In genomic region chr16:19761691-19762090, GRCm38 (mm10) we compare ENCODE assay signal across 8 mouse cellular contexts. TPM values are rescaled to one million over a fixed set of nuclear protein-coding genes. Genes with fewer than 3 reads are reported as not detected.
DNase-seq lines count a peak whose midpoint lies in the region; ATAC-seq and TF ChIP-seq lines count a peak whose summit lies in the region.
"Had no signal": no experiment of that assay in that cellular context is flagged by ENCODE, and none has a peak within 500 bp of the region (broad histone marks: within the 10 kb centered on the region; RNA-seq: fewer than 3 reads in every experiment).

No protein-coding gene starts in this region.

- DNase-seq in embryonic facial prominence, embryonic 10.5 days (ENCODE audit: low spot score) = peak; percentile 8
- peak; percentile 40 for DNase-seq in midbrain, embryonic 14.5 days
- DNase-seq in urinary bladder, postnatal 14 days (ENCODE audit: low spot score) = no peak
- DNase-seq in thymus, postnatal 0 days (ENCODE audit: low spot score) = no peak
- DNase-seq in frontal cortex, postnatal 10 days (ENCODE audit: low spot score in 2 of 2) = no peak

- H3K27ac ChIP-seq in embryonic facial prominence, embryonic 10.5 days (replicated peaks) = peak overlapping the region; percentile 99
- no peak overlapping the region for H3K27ac ChIP-seq in midbrain, embryonic 14.5 days (replicated peaks; ENCODE audit: low read depth, low read length)

- H3K4me2 ChIP-seq in midbrain, embryonic 14.5 days (ENCODE audit: low read length) = peak overlapping the region; percentile 69

- ATAC-seq in inflammation-experienced regulatory T-cells, adult 6 months = peak; percentile 67
- ATAC-seq in midbrain, embryonic 14.5 days (ENCODE audit: low FRiP score, low TSS enrichment) = no peak

- WGBS in embryonic facial prominence, embryonic 10.5 days = 55% methylated on average over 1 of the region's 1 CpGs
- 44% methylated on average over 1 of the region's 1 CpGs for WGBS in midbrain, embryonic 14.5 days

- TF ChIP-seq CTCF in E14TG2a.4 (conservative IDR thresholded peaks at IDR 0.05; ENCODE audit: low read length) = no peak

- H3K36me3 ChIP-seq in E14TG2a.4 (ENCODE audit: insufficient read depth, low read length) = peaks cover 28% of the 10 kb centered on the region
- peaks cover 29% of the 10 kb centered on the region for H3K36me3 ChIP-seq in embryonic facial prominence, embryonic 10.5 days (replicated peaks)
- peaks cover 23% of the 10 kb centered on the region for H3K36me3 ChIP-seq in midbrain, embryonic 14.5 days (ENCODE audit: control insufficient read depth, insufficient read depth, low read length)

- peak overlapping the region; percentile 95 for H3K9ac ChIP-seq in midbrain, embryonic 14.5 days (replicated peaks; ENCODE audit: low read length)

- H3K4me1 ChIP-seq in E14TG2a.4 (replicated peaks; ENCODE audit: low read depth, low read length) = peaks cover 29% of the 10 kb centered on the region
- peaks cover 13% of the 10 kb centered on the region for H3K4me1 ChIP-seq in embryonic facial prominence, embryonic 10.5 days
- H3K4me1 ChIP-seq in midbrain, embryonic 14.5 days (ENCODE audit: control insufficient read depth, insufficient read depth, low read length) = peaks cover 9% of the 10 kb centered on the region

- H3K9me3 ChIP-seq in E14TG2a.4 (ENCODE audit: low read length) = 0 out of 2 replicates have a peak, but pooled peaks cover 4% of the 10 kb centered on the region
- peaks cover 3% of the 10 kb centered on the region; the same call in 1 of the 2 replicates for H3K9me3 ChIP-seq in embryonic facial prominence, embryonic 10.5 days
- no peaks in the 10 kb centered on the region for H3K9me3 ChIP-seq in midbrain, embryonic 14.5 days (ENCODE audit: control insufficient read depth, low read length)

- no peaks in the 10 kb centered on the region for H3K27me3 ChIP-seq in E14TG2a.4 (ENCODE audit: insufficient read depth, low read length)
- H3K27me3 ChIP-seq in embryonic facial prominence, embryonic 10.5 days (replicated peaks; ENCODE audit: low read depth, poor library complexity, severe bottlenecking) = no peaks in the 10 kb centered on the region
- no peaks in the 10 kb centered on the region for H3K27me3 ChIP-seq in midbrain, embryonic 14.5 days (ENCODE audit: control insufficient read depth, insufficient read depth, low read length)

- peak overlapping the region; percentile 86 for H3K4me3 ChIP-seq in E14TG2a.4 (replicated peaks; ENCODE audit: low read length)
- peak overlapping the region; percentile 82 for H3K4me3 ChIP-seq in embryonic facial prominence, embryonic 10.5 days
- peak overlapping the region; percentile 86 for H3K4me3 ChIP-seq in midbrain, embryonic 14.5 days (replicated peaks; ENCODE audit: low read depth, low read length)

RNA-seq across cellular contexts. Expression of gene B3gnt5, which starts 1.7 kb away (rescaled TPM):
- polyA plus RNA-seq in embryonic facial prominence, embryonic 10.5 days (2016; fragmentation: Nextera tagmentation; extraction: Ambion mirVana) = 40.2 and 42.2 TPM in 2 replicates
- 10 to 100 TPM; 11.8 to 27.1 (median 14.7) TPM for polyA plus RNA-seq in inflammation-experienced regulatory T-cells, adult 6 months (2017; shearing (Covaris generic))
- 62.5 and 65.9 TPM in 2 replicates for polyA plus RNA-seq in midbrain, embryonic 14.5 days (2014; fragmentation: Nextera tagmentation; extraction: Ambion mirVana)
- polyA plus RNA-seq in thymus, postnatal 0 days (2015; fragmentation: Nextera tagmentation; extraction: Ambion mirVana) = 1.6 and 2.7 TPM in 2 replicates

RNA-seq across cellular contexts. Expression of gene Lamp3, which starts 55.5 kb away (rescaled TPM):
- polyA plus RNA-seq in embryonic facial prominence, embryonic 10.5 days (2016; fragmentation: Nextera tagmentation; extraction: Ambion mirVana) = 0.05 and 0.11 TPM in 2 replicates
- polyA plus RNA-seq in inflammation-experienced regulatory T-cells, adult 6 months (2017; shearing (Covaris generic)) = not detected
- 0.08 TPM in 1 of 2 replicates, not detected in the other for polyA plus RNA-seq in midbrain, embryonic 14.5 days (2014; fragmentation: Nextera tagmentation; extraction: Ambion mirVana)
- 0.04 and 0.06 TPM in 2 replicates for polyA plus RNA-seq in thymus, postnatal 0 days (2015; fragmentation: Nextera tagmentation; extraction: Ambion mirVana)
- polyA plus RNA-seq: cerebellum, adult 2 months had no signal

Comparison
In these comparisons a context has a peak if more than half of its experiments do, and no peak if none do; other contexts are left out.
1. DNase-seq: peak in embryonic facial prominence, embryonic 10.5 days (single experiment) and midbrain, embryonic 14.5 days (single experiment); none in urinary bladder, postnatal 14 days (single experiment), thymus, postnatal 0 days (single experiment) and frontal cortex, postnatal 10 days (0 of 2).
2. Peak in every context shown above with its lines, with median percentiles within 50 percentile points of each other: H3K4me3 ChIP-seq.